Mouse (Mus musculus): ENCODE results near the gene Trim27.

The Trim27 gene

GRCm38 (mm10) chr13:21215275-21215983 lies 36.2 kb downstream of the Trim27 start:
- in situ Hi-C loops (cut with MboI), result no loop called here

GRCm38 (mm10) chr13:21216781-21217180 lies 37.5 kb downstream of the Trim27 start:
- in situ Hi-C loops (cut with MboI), result no loop called here

GRCm38 (mm10) chr13:21221656-21222462 lies 42.6 kb downstream of the Trim27 start:
- in situ Hi-C loops (cut with MboI), result no loop called here

GRCm38 (mm10) chr13:21222463-21223022 lies 43.3 kb downstream of the Trim27 start:
- in situ Hi-C loops (cut with MboI), result no loop called here

GRCm38 (mm10) chr13:21223242-21223655 lies 44.0 kb downstream of the Trim27 start:
- in situ Hi-C loops (cut with MboI), result no loop called here

- in situ Hi-C loops (cut with MboI), result no loop called here
These were observed 45.1 kb downstream of the Trim27 start for GRCm38 (mm10) chr13:21224376-21224775.

- in situ Hi-C loops (cut with MboI), result no loop called here
These were observed 46.0 kb downstream of the Trim27 start for GRCm38 (mm10) chr13:21225206-21225605.

GRCm38 (mm10) chr13:21226031-21226430 lies 46.8 kb downstream of the Trim27 start:
- in situ Hi-C loops (cut with MboI), result no loop called here

- in situ Hi-C loops (cut with MboI), result no loop called here
These were observed 54.8 kb downstream of the Trim27 start for GRCm38 (mm10) chr13:21233732-21234705.

- in situ Hi-C loops (cut with MboI), result no loop called here
These were observed 57.5 kb downstream of the Trim27 start for GRCm38 (mm10) chr13:21236714-21237113.

- in situ Hi-C loops (cut with MboI), result no loop called here
These were observed 57.9 kb downstream of the Trim27 start for GRCm38 (mm10) chr13:21237161-21237560.

GRCm38 (mm10) chr13:21240788-21241187 lies 61.5 kb downstream of the Trim27 start:
- in situ Hi-C loops (cut with MboI), result no loop called here

- in situ Hi-C loops (cut with MboI), result no loop called here
These were observed 63.3 kb downstream of the Trim27 start for GRCm38 (mm10) chr13:21242408-21243125.

- in situ Hi-C loops (cut with MboI), result no loop called here
These were observed 64.0 kb downstream of the Trim27 start for GRCm38 (mm10) chr13:21243196-21243595.

GRCm38 (mm10) chr13:21244089-21244488 lies 64.8 kb downstream of the Trim27 start:
- in situ Hi-C loops (cut with MboI), result no loop called here

Data from mature B cell (primary cell).